Mouse (Mus musculus) neural tube, embryonic 11.5 days (tissue): ENCODE measurements around the gene Atrx. TPM values are rescaled to one million over a fixed set of nuclear protein-coding genes. Genes with fewer than 3 reads are reported as not detected.
A peak's percentile ranks its signal among the peaks of the same experiment; 100 is the strongest.

ENCODE experiments used
- ATAC-seq: fragments of 200-750 bp; cut with Nextera tagmentation; 2 replicates; pipeline ENCODE4 v1.8.0; 2017; ENCODE audit warnings: moderate number of reproducible peaks, mild to moderate bottlenecking, moderate TSS enrichment, moderate library complexity; ENCODE audit not compliant: insufficient read depth, low FRiP score, low TSS enrichment
- DNase-seq: peaks from one replicate; pipeline ENCODE4 v3.0.0-alpha.2; 2015; ENCODE audit warnings: low spot score
- H3K27ac ChIP-seq: fragments of 300-500 bp; sonication (generic); 2 replicates; pipeline ENCODE4 v1.5.1; 2014; ENCODE audit warnings: low read depth, mild to moderate bottlenecking, low read length
- H3K27me3 ChIP-seq: fragments of 300-500 bp; sonication (generic); 2 replicates; pipeline ENCODE4 v1.6.1; 2014; ENCODE audit warnings: mild to moderate bottlenecking, low read length, mixed read lengths; ENCODE audit not compliant: control insufficient read depth, insufficient read depth
- H3K36me3 ChIP-seq: fragments of 300-500 bp; sonication (generic); 2 replicates; pipeline ENCODE4 v1.6.1; 2014; ENCODE audit warnings: mild to moderate bottlenecking, low read length, moderate library complexity, mixed read lengths; ENCODE audit not compliant: control insufficient read depth, insufficient read depth
- H3K4me1 ChIP-seq: fragments of 300-500 bp; sonication (generic); 2 replicates; pipeline ENCODE4 v1.6.1; 2014; ENCODE audit warnings: low read length, mixed read lengths; ENCODE audit not compliant: control insufficient read depth, insufficient read depth
- H3K4me2 ChIP-seq: fragments of 300-500 bp; sonication (generic); 2 replicates; pipeline ENCODE4 v1.6.1; 2014; ENCODE audit warnings: low read depth, mild to moderate bottlenecking, moderate library complexity
- H3K4me3 ChIP-seq: fragments of 300-500 bp; sonication (generic); 2 replicates; pipeline ENCODE4 v1.5.1; 2014; ENCODE audit warnings: low read depth, low read length
- H3K9ac ChIP-seq: fragments of 300-500 bp; sonication (generic); 2 replicates; pipeline ENCODE4 v1.6.1; 2014; ENCODE audit warnings: mild to moderate bottlenecking, low read length
- H3K9me3 ChIP-seq: fragments of 300-500 bp; sonication (generic); 2 replicates; pipeline ENCODE4 v1.6.1; 2016; ENCODE audit warnings: low read length; ENCODE audit not compliant: control insufficient read depth
- WGBS: fragments of 180-500 bp; shearing (Covaris S2); extraction: QIAGEN DNeasy Blood & Tissue Kit; methylation state at CpG from one replicate; pipeline ENCODE4 v1.1.7; 2014; 5-methylcytosine and 5-hydroxymethylcytosine counted together
- polyA plus RNA-seq: library from polyadenylated mRNA; unstranded; fragments of >200 nt; fragmentation: Nextera tagmentation; extraction: Ambion mirVana; gene quantifications from 2 replicates; pipeline ENCODE4 v1.2.1, GENCODE M21; 2014

Gene Atrx
- polyA plus RNA-seq, 1 experiment from 2014 or later, result 179 TPM

- ATAC-seq (peak; percentile 41; the same call in 1 of the 2 replicates), DNase-seq (peak; percentile 20)
- WGBS, result 11% methylated on average over 64 of the region's 86 CpGs
- Histone ChIP-seq H3K4me1 (no peaks in the 10 kb centered on the region), H3K27ac (no peak within 1 kb of the TSS), H3K9ac (no peak within 1 kb of the TSS), H3K27me3 (peaks cover 48% of the 10 kb centered on the region), H3K4me2 (peak within 1 kb of the TSS; percentile 47), H3K4me3 (peak within 1 kb of the TSS; percentile 34), H3K36me3 (no peaks in the 10 kb centered on the region), H3K9me3 (no peaks in the 10 kb centered on the region)
Measured at GRCm38 (mm10) chrX:105764162-105765004, 164.8 kb downstream of the Atrx start, which contains the start of gene Fgf16. Gene Fgf16, plus strand, starts transcription at chrX:105764279.

GRCm38 (mm10) chrX:105763612-105764011 is 165.6 kb downstream of the Atrx start:
- H3K36me3 ChIP-seq, result no peaks in the 10 kb centered on the region
- no peak overlapping the region for H3K27ac ChIP-seq
- H3K4me2 ChIP-seq, result peak overlapping the region; percentile 47
- ATAC-seq (peak; percentile 45), DNase-seq (peak; percentile 14)
- WGBS, result 6% methylated on average over 20 of the region's 20 CpGs
- H3K9ac ChIP-seq, result no peak overlapping the region
- H3K4me1 ChIP-seq, result no peaks in the 10 kb centered on the region
- peak overlapping the region; percentile 34 for H3K4me3 ChIP-seq
- H3K9me3 ChIP-seq, result no peaks in the 10 kb centered on the region
- peaks cover 48% of the 10 kb centered on the region for H3K27me3 ChIP-seq

GRCm38 (mm10) chrX:105762847-105763527 is 166.2 kb downstream of the Atrx start:
- Histone ChIP-seq H3K36me3 (no peaks in the 10 kb centered on the region), H3K9me3 (no peaks in the 10 kb centered on the region), H3K4me1 (no peaks in the 10 kb centered on the region), H3K4me2 (peak overlapping the region; percentile 47), H3K27ac (no peak overlapping the region), H3K4me3 (no peak overlapping the region), H3K27me3 (peaks cover 48% of the 10 kb centered on the region), H3K9ac (no peak overlapping the region)
- ATAC-seq, result no peak
- peak; percentile 16 for DNase-seq
- 20% methylated on average over 22 of the region's 23 CpGs for WGBS

Other genes with a start within 250 kb of the Atrx start
- not detected in 2 replicates for gene Fgf16, start 165.1 kb downstream of the Atrx start, polyA plus RNA-seq
- gene Magt1, start 82.5 kb upstream of the Atrx start, polyA plus RNA-seq, result 47.5 and 47.9 TPM in 2 replicates
- gene Cox7b, start 86.3 kb upstream of the Atrx start, polyA plus RNA-seq, result 311 and 328 TPM in 2 replicates
- gene Atp7a, start 97.9 kb upstream of the Atrx start, polyA plus RNA-seq, result 32.7 and 33.7 TPM in 2 replicates
- gene Tlr13, start 213.8 kb upstream of the Atrx start, polyA plus RNA-seq, result 0.31 and 0.74 TPM in 2 replicates